Mouse (Mus musculus) ZHBTc4 (cell line): Measurements from ENCODE around the gene Rpl9.
A peak's percentile ranks its signal among the peaks of the same experiment; 100 is the strongest.

ENCODE experiments used
- DNase-seq: peaks from one replicate; pipeline ENCODE4 v3.0.0-alpha.2; 2011; ENCODE audit warnings: low read depth, low spot score

Gene Rpl9

DNA sequence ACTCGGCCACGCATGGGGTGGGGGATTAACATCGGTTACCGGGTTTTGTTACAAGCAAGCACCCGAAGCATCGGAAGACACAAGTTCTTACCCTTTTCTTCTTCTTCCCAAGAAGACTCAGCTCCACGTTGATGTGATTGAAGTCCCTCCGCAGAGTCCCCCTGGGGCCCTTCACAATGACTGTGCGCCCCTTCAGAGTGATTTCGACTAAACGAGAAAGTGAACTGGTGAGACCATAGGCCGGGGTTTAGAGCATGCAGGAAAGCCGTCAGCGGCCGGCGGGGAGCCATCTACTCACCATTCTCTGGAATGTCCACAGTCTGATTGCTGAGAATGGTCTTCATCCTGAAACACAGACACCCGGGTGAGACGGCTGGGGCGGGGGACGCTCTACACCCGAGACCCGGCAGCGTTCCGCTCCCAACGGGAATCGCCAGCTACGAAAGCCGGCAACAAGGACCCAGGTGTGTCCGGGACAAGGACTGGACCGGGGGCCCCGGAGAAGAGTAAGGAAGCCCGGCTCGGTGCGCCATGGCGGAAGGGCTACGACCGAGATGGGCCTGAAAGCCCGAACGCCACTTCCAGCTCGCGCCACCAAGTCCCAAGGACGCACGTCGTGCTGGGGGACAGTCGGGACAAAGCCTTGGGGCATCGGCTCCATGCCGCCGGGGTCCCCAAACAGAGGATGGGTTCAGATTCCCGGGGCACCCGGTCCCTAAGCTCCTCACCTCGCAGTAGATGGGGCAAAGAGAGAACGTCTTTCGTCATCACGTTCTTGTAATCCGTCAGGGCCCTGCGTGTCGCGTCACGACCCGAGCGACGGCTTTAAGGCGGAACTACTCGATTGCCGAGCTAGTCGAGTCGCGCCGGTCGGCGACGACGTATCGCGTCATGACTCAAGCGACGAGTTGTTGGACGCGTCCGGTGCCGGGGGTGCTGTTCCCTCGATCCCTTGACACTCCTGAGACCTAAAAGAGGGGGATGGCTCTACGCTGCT, at the start of gene Rpl9, which contains the start of gene Lias:
Rpl9 (minus strand) TSS at position 797 of the 997 bp plus-strand sequence.
Lias (plus strand) TSS at position 850 of the 997 bp plus-strand sequence.
- peak; percentile 100 for DNase-seq

DNA sequence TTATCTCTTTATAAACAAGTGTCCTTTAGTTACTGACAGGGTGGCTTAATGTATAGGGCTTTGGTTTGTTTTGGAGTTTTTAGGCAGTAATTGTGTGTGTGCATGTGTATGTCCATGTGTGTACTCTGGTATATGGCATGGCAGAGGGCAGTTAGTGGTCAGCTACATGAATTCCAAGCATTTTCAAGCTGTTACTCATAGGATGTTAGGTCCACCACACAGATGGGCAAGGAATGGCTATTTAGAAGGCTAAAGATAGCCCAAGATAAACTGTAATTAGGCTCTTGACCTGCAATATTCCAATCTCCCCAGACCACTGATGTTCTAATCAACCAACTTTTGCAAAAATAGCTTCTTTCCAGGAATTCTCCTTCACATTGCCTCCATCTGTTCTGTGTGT, 46.8 kb upstream of the Rpl9 start:
- no peak for DNase-seq

DNA sequence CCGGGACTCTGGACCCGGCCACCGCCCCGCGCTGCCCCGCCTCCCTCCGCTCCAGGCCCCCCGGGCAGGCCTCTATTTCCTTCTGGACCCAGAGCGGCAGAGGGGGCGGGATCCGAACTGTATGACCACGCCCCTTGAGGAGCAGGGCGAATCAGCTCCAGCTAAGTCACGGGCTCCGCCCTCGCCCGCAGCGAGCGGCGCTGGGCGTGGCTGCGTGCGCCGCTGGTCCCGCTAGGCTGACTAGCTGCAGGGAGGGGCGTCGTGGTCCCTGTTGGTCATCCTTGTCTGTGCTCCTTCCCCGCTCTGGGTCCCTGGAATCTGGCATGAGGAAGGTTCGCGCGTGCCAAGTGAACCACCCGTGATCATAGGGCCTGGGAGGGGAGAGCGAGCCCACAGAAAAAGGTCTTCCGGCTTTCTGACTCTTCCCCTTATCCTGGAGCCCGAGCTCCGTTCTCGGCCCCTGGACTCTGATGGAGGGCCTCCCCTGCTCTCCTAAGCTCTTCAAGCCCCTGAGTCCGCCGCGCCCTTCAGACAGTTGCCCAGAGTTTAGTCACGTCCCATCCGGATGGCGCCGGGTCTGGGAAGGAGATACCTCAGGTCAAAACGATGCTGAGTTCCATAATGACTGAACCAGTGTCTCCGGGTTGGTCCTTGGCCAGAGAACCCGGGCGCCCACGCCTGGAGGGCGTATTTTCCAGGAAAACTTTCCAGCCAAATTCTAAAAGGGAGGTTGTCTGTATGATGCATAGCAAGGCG, 44.7 kb upstream of the Rpl9 start, which contains the start of gene Ugdh:
Ugdh (minus strand) TSS at position 144 of the 756 bp plus-strand sequence.
- peak; percentile 99 for DNase-seq

DNA sequence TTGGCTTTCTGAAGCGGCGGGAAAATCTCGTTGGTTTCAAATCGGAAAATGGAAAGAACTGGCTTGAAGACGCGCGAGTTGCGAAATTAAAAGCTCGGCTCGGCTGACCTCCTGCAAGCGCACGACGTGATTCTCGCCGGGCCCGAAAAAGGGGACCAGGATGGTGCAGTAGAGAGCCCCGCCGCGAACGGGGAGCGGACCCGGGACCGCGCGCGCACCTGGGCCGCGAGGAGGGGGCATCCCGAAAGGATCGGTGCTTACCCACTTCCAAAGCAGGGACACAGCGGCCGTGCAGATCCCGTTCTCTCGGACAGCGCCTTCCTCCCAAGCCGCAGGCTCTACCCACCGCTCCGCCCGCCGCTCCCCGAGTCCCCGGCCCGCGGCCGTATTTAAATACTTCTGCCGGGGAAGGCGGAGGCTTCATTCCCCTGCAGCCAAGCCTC, 44.1 kb upstream of the Rpl9 start:
- no peak for DNase-seq

- DNase-seq = no peak
Observed at GRCm38 (mm10) chr5:65434471-65435362, 43.5 kb upstream of the Rpl9 start.

DNA sequence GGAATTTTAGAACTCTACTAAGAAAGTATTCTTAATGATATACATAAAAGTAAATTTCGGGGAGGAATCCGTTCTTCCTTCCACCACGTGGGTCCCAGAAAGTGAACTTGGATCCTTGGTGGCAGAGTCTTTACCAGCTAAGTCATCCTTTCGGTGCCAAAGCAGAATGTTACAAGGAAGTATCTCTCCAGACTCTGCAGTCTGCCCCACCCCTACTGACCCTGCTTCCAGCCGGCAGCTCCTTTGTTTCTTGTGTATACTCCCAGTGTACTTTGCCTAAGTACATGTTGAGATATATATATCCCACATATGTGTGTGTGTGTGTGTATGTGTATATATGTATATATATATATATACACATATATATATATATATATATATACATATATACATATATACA, 38.2 kb upstream of the Rpl9 start:
- DNase-seq = no peak

DNA sequence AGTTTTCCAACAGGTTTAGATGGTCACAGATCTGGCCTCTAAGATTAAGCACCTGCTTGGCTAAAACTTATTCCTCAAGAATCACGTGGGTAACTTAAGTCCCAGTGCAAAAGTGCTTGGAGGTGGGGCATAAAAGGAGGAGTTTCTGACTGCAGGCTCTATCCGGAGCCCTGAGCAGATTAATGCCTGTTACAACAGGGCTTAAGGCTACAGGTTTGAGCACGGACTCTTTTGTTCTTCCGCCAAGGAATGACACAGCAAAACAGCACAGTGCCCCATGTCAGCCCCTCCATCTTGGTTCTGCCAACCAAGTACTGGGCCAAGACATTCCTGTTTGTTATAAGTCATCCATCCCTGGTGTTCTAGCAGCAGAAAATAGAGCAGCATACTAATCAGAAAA, 37.1 kb upstream of the Rpl9 start:
- peak; percentile 82 for DNase-seq

GRCm38 (mm10) chr5:65425251-65425650, 34.0 kb upstream of the Rpl9 start:
- no peak for DNase-seq

DNA sequence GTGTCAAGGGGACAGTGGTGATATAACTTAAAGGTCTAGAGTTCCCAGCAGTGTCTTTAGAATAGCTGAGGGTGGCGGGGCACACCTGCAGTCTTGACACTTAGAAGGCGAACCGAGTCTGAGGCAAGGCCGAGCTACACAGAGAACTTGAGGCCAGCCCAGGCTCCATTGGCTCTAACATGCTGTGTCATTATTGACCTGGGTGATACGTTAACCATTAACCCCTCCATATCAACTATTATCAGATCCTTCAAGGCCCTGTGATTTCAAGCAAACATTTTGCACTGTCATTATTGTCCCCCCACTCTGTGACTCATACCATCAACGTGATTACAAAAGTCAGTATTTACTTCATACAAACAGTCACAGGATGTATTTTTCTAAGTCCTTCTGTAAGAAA, 33.0 kb upstream of the Rpl9 start:
- DNase-seq = no peak

DNA sequence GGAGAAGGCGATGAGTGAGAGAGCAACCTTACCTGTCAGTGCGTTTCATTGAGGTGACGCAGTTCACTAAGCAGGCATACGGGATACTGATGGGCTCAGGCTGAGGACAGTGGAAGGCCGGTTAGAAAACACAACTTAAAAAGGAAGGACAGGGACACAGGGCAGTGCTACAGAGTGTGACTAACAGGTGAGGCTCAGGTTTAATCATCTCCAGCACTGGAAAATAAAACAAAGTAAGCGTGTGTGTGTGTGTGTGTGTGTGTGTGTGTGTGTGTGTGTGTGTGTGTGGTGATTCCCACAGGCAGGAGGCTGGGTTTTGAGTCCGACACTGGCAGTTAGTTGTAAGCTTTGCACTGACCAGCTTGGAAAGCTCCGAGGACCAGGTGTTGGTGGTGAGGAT, 31.6 kb upstream of the Rpl9 start:
- no peak for DNase-seq

DNA sequence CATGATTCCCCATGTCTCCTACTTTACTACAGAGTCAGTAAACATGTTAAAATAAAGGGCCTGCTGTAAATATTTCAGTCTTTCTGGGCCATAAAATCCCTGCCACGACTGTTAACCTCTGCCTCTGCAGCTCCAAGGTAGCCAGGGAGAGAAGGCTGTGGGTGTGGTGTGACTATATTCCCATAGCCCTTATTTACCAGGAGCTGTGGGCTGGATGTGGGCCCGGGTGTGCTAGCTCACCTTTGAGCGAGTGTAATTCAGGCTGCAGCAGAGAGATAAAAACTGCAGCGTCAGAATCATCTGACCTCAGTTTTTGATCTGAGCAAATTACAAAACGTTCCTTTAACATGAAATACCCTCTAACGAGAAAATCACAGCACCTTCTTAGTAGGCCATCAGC, 29.6 kb upstream of the Rpl9 start:
- no peak for DNase-seq

DNA sequence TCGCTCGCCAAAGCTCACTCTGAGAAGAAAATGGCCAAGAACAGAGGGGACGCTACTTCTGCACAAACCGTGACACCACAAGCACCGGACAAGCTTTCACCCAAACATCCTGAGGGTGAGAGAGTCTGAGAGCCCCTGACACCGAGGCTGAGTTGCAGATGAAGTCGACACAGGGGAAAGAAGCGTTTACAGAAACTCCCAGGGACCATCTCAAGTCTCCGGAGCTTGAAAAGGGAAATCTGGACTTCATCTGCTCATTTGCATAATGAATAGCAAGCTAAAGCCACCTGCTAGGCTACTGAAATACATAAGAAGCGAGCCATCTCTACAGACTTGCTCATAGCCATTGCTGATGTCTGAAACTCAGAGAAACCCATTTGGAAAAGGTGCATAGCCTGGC, 27.9 kb upstream of the Rpl9 start:
- DNase-seq = no peak

DNA sequence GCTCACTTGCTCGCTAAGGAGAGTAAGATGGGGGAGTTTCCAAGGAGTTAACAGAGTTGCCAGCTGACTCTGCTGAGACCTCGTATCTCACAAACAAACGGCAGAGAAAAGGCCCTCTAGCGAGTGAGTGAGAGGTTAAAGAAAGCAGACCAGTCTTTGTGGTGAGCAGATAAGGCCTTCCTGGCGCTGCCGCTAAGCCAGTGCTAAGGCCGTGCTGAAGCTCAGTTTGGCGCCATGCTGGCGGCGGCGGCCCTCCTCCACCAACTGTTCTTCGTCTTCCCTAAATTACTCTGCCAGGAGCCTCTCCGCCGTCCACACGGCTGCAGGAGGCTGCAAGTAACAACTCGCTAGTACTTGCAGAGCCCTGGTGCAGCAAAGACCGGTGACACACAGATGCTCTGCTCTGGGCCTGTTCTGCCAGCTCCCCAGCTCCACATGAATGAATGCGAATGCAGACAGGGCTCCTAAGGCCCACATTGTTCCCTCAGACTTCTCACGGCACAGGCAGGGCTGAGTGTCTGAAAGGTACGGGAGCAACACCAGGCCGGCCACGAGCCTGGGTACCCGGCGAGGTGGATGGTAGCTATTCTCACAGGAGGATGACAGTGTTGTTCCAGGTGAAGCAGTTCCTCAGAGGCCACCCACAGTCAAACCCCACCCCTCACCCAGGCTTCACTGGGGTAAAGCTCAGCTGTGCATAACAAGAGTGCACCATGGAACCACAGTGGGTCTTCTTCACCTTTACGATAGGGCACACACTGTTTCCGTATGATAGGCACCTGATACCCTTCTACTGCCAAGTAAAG, 24.6 kb upstream of the Rpl9 start:
- DNase-seq = peak; percentile 67

DNA sequence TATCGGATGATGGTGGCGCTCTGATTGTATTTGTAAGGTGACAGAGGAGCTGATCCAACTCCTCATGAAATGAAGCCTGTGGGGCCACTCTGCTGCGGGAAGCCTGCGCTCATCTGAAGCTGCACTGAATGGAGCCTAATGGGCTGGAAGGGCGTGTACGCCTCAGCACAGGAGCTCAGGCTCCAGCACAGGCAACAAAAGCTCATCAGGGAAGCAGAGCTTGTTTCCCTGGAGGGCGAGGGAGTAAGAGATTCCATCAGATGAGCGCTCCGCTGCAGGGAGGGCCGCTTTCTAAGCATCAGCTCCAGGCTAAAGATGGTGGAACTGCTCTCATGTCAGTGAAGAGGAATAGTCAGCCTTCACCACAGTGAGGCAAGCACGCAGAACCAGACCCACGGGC, 16.7 kb upstream of the Rpl9 start:
- peak; percentile 77 for DNase-seq

GRCm38 (mm10) chr5:65401251-65401994, 10.2 kb upstream of the Rpl9 start:
- peak; percentile 88 for DNase-seq

DNA sequence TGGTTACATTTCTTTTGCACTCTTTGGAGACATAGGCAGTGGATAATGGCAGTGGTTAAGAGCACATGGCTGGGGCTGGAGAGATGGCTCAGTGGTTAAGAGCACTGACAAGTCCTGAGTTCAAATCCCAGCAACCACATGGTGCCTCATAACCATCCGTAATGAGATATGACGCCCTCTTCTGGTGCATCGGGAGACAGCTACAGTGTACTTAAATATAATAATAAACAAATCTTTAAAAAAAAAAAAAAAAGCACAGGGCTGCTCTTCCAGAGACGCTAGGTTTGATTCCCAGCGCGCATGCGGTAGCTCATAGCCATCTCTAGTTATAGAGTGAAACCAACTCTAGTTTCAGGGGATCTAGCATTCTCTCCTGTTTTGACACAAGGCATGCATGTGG, 3.2 kb upstream of the Rpl9 start:
- DNase-seq = peak; percentile 26

GRCm38 (mm10) chr5:65391753-65392152, 509 bp upstream of the Rpl9 start:
- peak; percentile 67 for DNase-seq

DNA sequence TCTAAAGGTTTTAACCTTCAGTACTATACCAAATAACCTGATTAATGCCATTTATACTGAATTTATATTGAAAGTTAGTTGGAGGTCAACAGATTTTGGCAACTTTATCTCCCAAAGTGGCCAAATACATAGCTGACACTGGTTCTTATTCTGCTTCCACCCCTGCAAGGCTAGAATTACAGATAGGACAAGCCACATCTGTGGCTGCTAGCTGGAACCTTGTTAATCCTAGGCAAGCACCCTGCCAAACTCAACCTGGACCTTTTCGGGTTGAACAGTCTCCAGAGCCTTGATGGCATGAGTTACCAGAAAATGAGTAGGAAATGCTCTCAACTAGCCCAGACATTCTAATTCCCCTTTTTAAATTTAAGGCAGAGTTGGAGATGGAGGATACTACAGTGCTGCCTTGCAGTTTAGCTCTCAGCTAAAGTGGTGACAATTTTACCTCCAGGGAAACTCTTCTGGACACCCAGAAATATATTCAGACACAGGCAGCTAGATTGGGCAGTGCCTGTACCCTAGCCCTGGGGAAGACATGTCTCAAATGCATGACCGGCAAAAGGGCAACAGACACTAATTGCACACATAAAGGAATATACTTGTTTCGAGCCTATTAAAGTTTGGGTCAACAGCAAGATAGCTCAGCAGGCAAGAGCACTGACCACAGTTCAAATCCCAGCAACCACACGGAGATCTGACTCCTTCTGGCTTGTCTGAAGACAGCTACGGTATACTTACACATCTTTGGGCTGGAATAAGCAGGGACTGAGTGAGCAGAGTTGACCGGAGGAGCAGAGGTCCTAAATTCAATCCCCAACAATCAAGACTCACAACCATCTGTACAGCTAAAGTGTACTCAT, 4.0 kb downstream of the Rpl9 start:
- peak; percentile 66 for DNase-seq

GRCm38 (mm10) chr5:65385704-65386103, 5.5 kb downstream of the Rpl9 start:
- no peak for DNase-seq
